Mouse (Mus musculus) heart, postnatal 0 days (tissue): ENCODE measurements around the gene Egflam. TPM values are rescaled to one million over a fixed set of nuclear protein-coding genes. Genes with fewer than 3 reads are reported as not detected.

Experiments
- ATAC-seq: fragments of 200-750 bp; cut with Nextera tagmentation; 2 replicates; pipeline ENCODE4 v1.8.0; 2017; ENCODE audit warnings: low read depth, moderate number of reproducible peaks, moderate library complexity; ENCODE audit not compliant: insufficient read depth
- DNase-seq: peaks from one replicate; pipeline ENCODE4 v3.0.0-alpha.2; 2016; ENCODE audit warnings: low spot score
- H3K27ac ChIP-seq: fragments of 300-500 bp; sonication (generic); 2 replicates; pipeline ENCODE4 v1.5.1; 2014; ENCODE audit warnings: low read depth, mild to moderate bottlenecking
- H3K27me3 ChIP-seq: fragments of 300-500 bp; sonication (generic); 2 replicates; pipeline ENCODE4 v1.6.1; 2014; ENCODE audit warnings: low read length, mixed read lengths; ENCODE audit not compliant: control insufficient read depth, insufficient read depth
- H3K36me3 ChIP-seq: fragments of 300-500 bp; sonication (generic); replicated peaks from 2 replicates; pipeline ENCODE4 v1.6.1; 2014; ENCODE audit warnings: low read length, mixed read lengths; ENCODE audit not compliant: control insufficient read depth, insufficient read depth
- H3K4me1 ChIP-seq: fragments of 300-500 bp; sonication (generic); 2 replicates; pipeline ENCODE4 v1.6.1; 2014; ENCODE audit warnings: antibody characterized with exemption; ENCODE audit not compliant: control insufficient read depth, insufficient read depth
- H3K4me2 ChIP-seq: fragments of 300-500 bp; sonication (generic); 2 replicates; pipeline ENCODE4 v1.6.1; 2014; ENCODE audit warnings: low read depth, mild to moderate bottlenecking, low read length, moderate library complexity
- H3K4me3 ChIP-seq: fragments of 300-500 bp; sonication (generic); 2 replicates; pipeline ENCODE4 v1.5.1; 2014; ENCODE audit warnings: low read depth, low read length
- H3K9ac ChIP-seq: fragments of 300-500 bp; sonication (generic); replicated peaks from 2 replicates; pipeline ENCODE4 v1.6.1; 2014; ENCODE audit warnings: low read depth, low read length, mixed read lengths
- H3K9me3 ChIP-seq: fragments of 300-500 bp; sonication (generic); replicated peaks from 2 replicates; pipeline ENCODE4 v1.6.1; 2016; ENCODE audit warnings: low read length; ENCODE audit not compliant: control insufficient read depth
- CTCF ChIP-seq: IDR thresholded peaks from 2 replicates; pipeline ENCODE4 v1.5.1; 2016; ENCODE audit warnings: antibody characterized with exemption, control low read depth, low read depth
- EP300 ChIP-seq: IDR thresholded peaks from 2 replicates; pipeline ENCODE4 v1.6.1; 2016; ENCODE audit warnings: antibody characterized with exemption, low read depth
- WGBS: fragments of 180-500 bp; shearing (Covaris S2); extraction: QIAGEN DNeasy Blood & Tissue Kit; methylation state at CpG from one replicate; pipeline ENCODE4 v1.1.7; 2014; 5-methylcytosine and 5-hydroxymethylcytosine counted together
- polyA plus RNA-seq: library from polyadenylated mRNA; unstranded; fragments of >200 nt; fragmentation: Nextera tagmentation; extraction: Ambion mirVana; gene quantifications from 2 replicates; pipeline ENCODE4 v1.2.1, GENCODE M21; 2015
- total RNA-seq: library from RNA; depleted of rRNA; stranded (reverse); fragments of >200 nt; gene quantifications from 2 replicates; pipeline ENCODE4 v1.2.3, GENCODE M21; 2014; ENCODE audit warnings: low replicate concordance

Egflam gene
- total and polyA plus RNA-seq, 2 experiments from 2014 or later = 2.8 to 10.2 TPM

DNA sequence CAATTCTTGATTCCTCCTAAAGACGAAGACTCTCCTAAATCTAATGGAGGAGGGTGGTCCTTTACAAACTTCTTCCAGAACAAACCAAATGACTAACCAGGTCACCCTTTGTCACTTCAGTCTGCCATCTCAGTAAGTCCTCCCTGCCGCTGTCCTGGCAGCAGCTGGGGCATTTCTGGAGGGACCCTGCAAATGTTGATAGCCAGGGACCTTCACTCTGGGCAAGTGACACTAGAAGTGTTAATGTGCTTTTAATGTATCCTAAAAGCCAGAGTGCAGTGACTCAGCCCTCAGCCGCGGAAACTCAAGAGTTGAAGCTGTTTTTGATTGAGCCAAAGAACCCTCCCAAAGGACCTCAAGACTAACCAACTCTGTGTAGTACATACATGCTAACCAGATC is 207.1 kb downstream of the Egflam start:
- H3K27me3 ChIP-seq = no peaks in the 10 kb centered on the region
- WGBS = 70% methylated on average over 4 of the region's 4 CpGs
- H3K4me1 ChIP-seq = peaks cover 31% of the 10 kb centered on the region
- peaks cover 45% of the 10 kb centered on the region for H3K36me3 ChIP-seq
- H3K27ac ChIP-seq = peak overlapping the region; percentile 92
- no peak overlapping the region for H3K4me3 ChIP-seq
- no peaks in the 10 kb centered on the region for H3K9me3 ChIP-seq
- DNase-seq (no peak), ATAC-seq (no peak)
- no peak overlapping the region for H3K9ac ChIP-seq
- no peak overlapping the region for H3K4me2 ChIP-seq
- TF ChIP-seq EP300 = no peak
- TF ChIP-seq CTCF = no peak

DNA sequence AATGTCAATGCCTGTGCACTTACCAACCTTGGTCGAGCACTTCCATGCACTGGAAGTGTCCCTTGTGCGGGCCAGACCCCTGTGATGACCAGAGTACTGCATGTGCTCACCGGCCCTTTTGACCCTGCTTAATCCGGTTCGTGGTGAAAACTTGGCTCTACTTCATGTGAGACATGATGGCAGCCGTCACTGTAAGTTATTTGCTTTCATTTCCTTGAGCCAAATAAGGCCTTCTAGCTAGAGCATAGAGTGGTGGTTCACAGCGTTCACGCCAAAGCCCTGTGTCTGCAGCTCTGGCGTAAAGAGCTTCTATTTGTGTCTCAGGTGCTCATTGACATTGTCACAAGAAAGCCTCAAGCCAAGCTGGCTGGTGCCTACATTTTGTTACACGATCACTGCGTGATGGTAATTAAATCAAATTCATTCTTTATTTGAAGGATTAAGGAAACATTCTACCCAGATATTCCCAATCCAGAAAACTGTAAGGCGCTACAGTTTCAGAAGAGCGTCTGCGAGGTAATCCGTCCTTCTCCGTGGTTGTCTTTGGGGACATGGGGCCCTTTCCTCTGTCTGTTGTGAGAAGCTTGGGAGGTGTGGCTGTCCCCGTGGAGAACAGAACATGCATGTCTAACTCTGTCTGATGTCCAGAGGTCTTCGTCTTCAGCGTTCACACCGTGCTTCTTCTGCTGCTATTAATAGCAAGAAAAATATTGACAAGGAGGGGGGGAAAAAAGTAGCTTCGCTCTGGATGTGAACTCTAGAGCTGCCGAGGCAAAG is 208.3 kb downstream of the Egflam start:
- peaks cover 57% of the 10 kb centered on the region for H3K36me3 ChIP-seq
- no peak overlapping the region for H3K4me3 ChIP-seq
- WGBS = 49% methylated on average over 22 of the region's 22 CpGs
- peak overlapping the region; percentile 92 for H3K27ac ChIP-seq
- DNase-seq (peak; percentile 92), ATAC-seq (peak; percentile 91)
- no peak overlapping the region for H3K4me2 ChIP-seq
- H3K9ac ChIP-seq = no peak overlapping the region; the same call in 1 of the 2 replicates
- no peaks in the 10 kb centered on the region for H3K27me3 ChIP-seq
- H3K9me3 ChIP-seq = no peaks in the 10 kb centered on the region
- TF ChIP-seq EP300 = peak; percentile 88
- no peak for TF ChIP-seq CTCF
- H3K4me1 ChIP-seq = peaks cover 23% of the 10 kb centered on the region

DNA sequence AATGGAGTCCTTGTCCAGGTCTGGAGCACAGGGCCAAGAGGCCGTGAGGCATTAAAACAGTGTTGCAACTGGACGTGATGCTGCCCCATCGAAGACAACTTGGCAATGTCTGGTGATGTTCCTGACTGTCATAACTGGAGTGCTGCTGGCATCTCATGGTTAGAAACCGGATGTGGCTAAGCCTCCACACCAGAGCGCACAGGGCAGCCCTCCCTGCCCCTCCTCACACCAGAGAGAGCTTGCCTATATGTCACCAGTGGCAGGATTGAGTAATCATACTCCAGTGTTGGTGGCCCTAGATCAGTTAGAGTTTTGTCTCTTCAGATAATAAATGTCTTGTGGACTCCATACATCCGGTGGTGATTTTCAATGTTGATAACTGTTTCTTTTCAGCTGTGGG is 210.5 kb downstream of the Egflam start:
- Histone ChIP-seq H3K4me2 (no peak overlapping the region), H3K4me1 (peaks cover 10% of the 10 kb centered on the region), H3K9me3 (no peaks in the 10 kb centered on the region), H3K4me3 (no peak overlapping the region), H3K36me3 (peaks cover 79% of the 10 kb centered on the region), H3K27me3 (no peaks in the 10 kb centered on the region), H3K27ac (no peak overlapping the region), H3K9ac (no peak overlapping the region)
- TF ChIP-seq CTCF (no peak), EP300 (no peak)
- ATAC-seq = no peak
- 89% methylated on average over 6 of the region's 6 CpGs for WGBS
- DNase-seq = no peak

DNA sequence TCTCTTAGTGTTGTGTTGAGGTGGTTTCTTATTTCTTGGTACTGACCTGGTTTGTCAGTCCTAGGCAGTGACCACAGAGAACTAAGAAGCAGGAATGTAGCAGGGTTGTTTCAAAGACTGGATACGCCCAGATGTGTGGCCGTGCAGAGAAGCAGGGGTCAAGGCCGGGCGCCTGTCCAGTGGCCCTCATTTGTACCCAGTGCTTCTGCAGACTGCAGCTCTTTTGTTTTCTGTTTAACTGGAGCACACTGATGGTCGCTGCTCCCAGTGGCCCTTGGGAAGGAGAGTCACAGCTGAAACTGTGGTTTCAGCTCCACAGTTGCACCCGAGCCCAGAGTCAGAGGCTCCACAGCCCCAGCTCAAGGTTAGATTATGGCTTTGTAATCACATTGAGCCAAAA is 217.6 kb downstream of the Egflam start:
- Histone ChIP-seq H3K27ac (no peak overlapping the region), H3K9me3 (no peaks in the 10 kb centered on the region), H3K4me1 (no peaks in the 10 kb centered on the region), H3K4me3 (no peak overlapping the region), H3K27me3 (no peaks in the 10 kb centered on the region), H3K36me3 (peaks cover 88% of the 10 kb centered on the region), H3K4me2 (no peak overlapping the region), H3K9ac (no peak overlapping the region)
- WGBS = 87% methylated on average over 6 of the region's 6 CpGs
- ATAC-seq = no peak
- no peak for DNase-seq
- TF ChIP-seq EP300 (no peak), CTCF (no peak)

DNA sequence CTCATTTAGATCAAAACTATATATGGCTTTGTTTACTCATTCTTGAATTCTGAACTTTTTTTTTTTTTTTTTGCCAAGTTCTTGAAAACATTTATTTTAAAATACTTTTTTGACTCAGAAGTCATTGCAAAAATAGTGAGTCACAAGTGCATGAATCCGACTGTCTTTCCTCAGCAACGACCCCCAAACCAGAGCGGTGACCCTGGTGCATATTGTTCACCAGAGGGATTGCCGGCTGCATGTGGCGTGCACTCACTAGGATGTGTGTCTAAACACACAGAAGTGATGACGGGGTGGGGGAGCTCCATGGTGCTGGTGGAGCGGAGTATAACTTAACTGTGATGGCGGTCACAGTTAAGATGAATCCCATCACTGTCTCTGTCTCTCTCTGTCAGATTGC is 224.4 kb downstream of the Egflam start:
- WGBS = 84% methylated on average over 8 of the region's 8 CpGs
- H3K27me3 ChIP-seq = no peaks in the 10 kb centered on the region
- H3K9me3 ChIP-seq = no peaks in the 10 kb centered on the region
- TF ChIP-seq CTCF (no peak), EP300 (no peak)
- H3K4me2 ChIP-seq = no peak overlapping the region
- H3K4me1 ChIP-seq = no peaks in the 10 kb centered on the region
- no peak overlapping the region for H3K9ac ChIP-seq
- peaks cover 69% of the 10 kb centered on the region for H3K36me3 ChIP-seq
- DNase-seq (no peak), ATAC-seq (no peak)
- no peak overlapping the region for H3K4me3 ChIP-seq
- no peak overlapping the region for H3K27ac ChIP-seq

DNA sequence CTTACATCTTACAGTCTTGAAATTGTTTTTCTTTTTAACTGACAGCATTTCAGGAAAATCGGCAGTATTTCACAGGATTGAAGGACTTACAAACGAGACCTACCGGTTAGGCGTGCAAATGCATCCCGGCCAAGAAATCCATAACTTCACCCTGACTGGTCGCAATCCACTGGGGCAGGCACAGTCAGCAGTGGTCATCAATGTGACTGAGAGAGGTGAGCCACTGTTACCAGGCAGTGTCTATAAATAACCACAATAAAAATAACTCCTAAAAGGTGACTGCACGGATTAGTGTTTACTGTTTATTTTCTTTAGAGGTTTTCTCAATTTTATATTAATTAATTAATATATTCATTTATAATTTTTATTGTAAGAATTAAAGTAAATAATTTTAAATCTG is 224.8 kb downstream of the Egflam start:
- ATAC-seq (peak; percentile 80), DNase-seq (peak; percentile 65)
- TF ChIP-seq CTCF = no peak
- no peak for TF ChIP-seq EP300
- H3K4me2 ChIP-seq = no peak overlapping the region
- H3K4me1 ChIP-seq = no peaks in the 10 kb centered on the region
- peaks cover 71% of the 10 kb centered on the region for H3K36me3 ChIP-seq
- peak overlapping the region; percentile 65 for H3K27ac ChIP-seq
- H3K4me3 ChIP-seq = no peak overlapping the region
- no peak overlapping the region for H3K9ac ChIP-seq
- WGBS = 28% methylated on average over 7 of the region's 7 CpGs
- H3K9me3 ChIP-seq = no peaks in the 10 kb centered on the region
- H3K27me3 ChIP-seq = no peaks in the 10 kb centered on the region
